Mouse (Mus musculus): ENCODE results near the gene Sult6b2. TPM values are rescaled to one million over a fixed set of nuclear protein-coding genes. Genes with fewer than 3 reads are reported as not detected.

Gene Sult6b2
- polyA plus RNA-seq, 1 experiment from 2014 or later, result 20.9 TPM

GRCm38 (mm10) chr6:142745484-142745883, 58.8 kb downstream of the Sult6b2 start:
- H3K9ac ChIP-seq, result no peak overlapping the region
- no peaks in the 10 kb centered on the region for H3K9me3 ChIP-seq
- H3K4me1 ChIP-seq (replicated peaks), result no peaks in the 10 kb centered on the region; the same call in 1 of the 2 replicates
- H3K4me2 ChIP-seq (replicated peaks), result no peak overlapping the region
- no peaks in the 10 kb centered on the region for H3K27me3 ChIP-seq (replicated peaks)
- H3K4me3 ChIP-seq (replicated peaks), result no peak overlapping the region
- no peak overlapping the region for H3K27ac ChIP-seq
- no peaks in the 10 kb centered on the region for H3K36me3 ChIP-seq
- peak; percentile 73 for ATAC-seq
- WGBS, result 77% methylated on average over 5 of the region's 5 CpGs

- WGBS, result 52% methylated on average over 4 of the region's 4 CpGs
- no peak overlapping the region for H3K4me3 ChIP-seq (replicated peaks)
- H3K9me3 ChIP-seq, result no peaks in the 10 kb centered on the region
- H3K27me3 ChIP-seq (replicated peaks), result no peaks in the 10 kb centered on the region
- no peak overlapping the region for H3K4me2 ChIP-seq (replicated peaks)
- H3K36me3 ChIP-seq, result no peaks in the 10 kb centered on the region
- no peaks in the 10 kb centered on the region; the same call in 1 of the 2 replicates for H3K4me1 ChIP-seq (replicated peaks)
- no peak for ATAC-seq
- H3K9ac ChIP-seq, result no peak overlapping the region
- no peak overlapping the region for H3K27ac ChIP-seq
Measured at GRCm38 (mm10) chr6:142743193-142743592, 61.1 kb downstream of the Sult6b2 start.

GRCm38 (mm10) chr6:142741763-142742162, 62.5 kb downstream of the Sult6b2 start:
- no peaks in the 10 kb centered on the region for H3K9me3 ChIP-seq
- no peaks in the 10 kb centered on the region for H3K4me1 ChIP-seq (replicated peaks)
- H3K4me3 ChIP-seq (replicated peaks), result no peak overlapping the region
- WGBS, result 87% methylated on average over 6 of the region's 6 CpGs
- H3K9ac ChIP-seq, result no peak overlapping the region
- no peak overlapping the region for H3K4me2 ChIP-seq (replicated peaks)
- H3K27me3 ChIP-seq (replicated peaks), result no peaks in the 10 kb centered on the region
- no peak for ATAC-seq
- H3K27ac ChIP-seq, result no peak overlapping the region
- H3K36me3 ChIP-seq, result no peaks in the 10 kb centered on the region

DNA sequence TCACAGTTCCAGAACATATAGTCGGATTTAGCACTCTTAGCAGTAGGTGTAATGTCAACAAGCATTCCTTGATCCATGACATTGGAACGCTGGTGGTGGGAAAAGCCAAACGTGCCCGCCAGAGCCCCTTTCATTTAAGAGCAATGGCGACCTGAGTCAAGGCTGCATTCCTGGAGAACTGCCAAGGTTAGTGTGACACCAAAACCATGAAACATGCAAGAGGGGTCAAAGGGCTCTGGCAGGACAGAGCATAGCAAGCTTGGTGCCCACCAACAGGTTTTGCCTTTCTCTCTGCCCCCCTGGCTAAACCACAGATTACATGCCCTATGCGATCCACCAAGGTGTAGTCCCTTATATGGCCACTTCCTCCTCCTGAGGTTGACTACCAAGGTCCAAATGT, 65.7 kb downstream of the Sult6b2 start:
- Histone ChIP-seq H3K4me1 (replicated peaks) (no peaks in the 10 kb centered on the region), H3K27ac (no peak overlapping the region), H3K27me3 (replicated peaks) (no peaks in the 10 kb centered on the region), H3K36me3 (no peaks in the 10 kb centered on the region), H3K9me3 (no peaks in the 10 kb centered on the region), H3K9ac (no peak overlapping the region), H3K4me2 (replicated peaks) (no peak overlapping the region), H3K4me3 (replicated peaks) (no peak overlapping the region)
- no peak for ATAC-seq
- 76% methylated on average over 6 of the region's 6 CpGs for WGBS

GRCm38 (mm10) chr6:142738225-142738624, 66.1 kb downstream of the Sult6b2 start:
- H3K9me3 ChIP-seq, result no peaks in the 10 kb centered on the region
- H3K36me3 ChIP-seq, result no peaks in the 10 kb centered on the region
- H3K27me3 ChIP-seq (replicated peaks), result no peaks in the 10 kb centered on the region
- WGBS, result 82% methylated on average over 2 of the region's 2 CpGs
- H3K4me2 ChIP-seq (replicated peaks), result no peak overlapping the region
- no peak overlapping the region for H3K9ac ChIP-seq
- no peaks in the 10 kb centered on the region for H3K4me1 ChIP-seq (replicated peaks)
- no peak for ATAC-seq
- no peak overlapping the region for H3K4me3 ChIP-seq (replicated peaks)
- H3K27ac ChIP-seq, result no peak overlapping the region

DNA sequence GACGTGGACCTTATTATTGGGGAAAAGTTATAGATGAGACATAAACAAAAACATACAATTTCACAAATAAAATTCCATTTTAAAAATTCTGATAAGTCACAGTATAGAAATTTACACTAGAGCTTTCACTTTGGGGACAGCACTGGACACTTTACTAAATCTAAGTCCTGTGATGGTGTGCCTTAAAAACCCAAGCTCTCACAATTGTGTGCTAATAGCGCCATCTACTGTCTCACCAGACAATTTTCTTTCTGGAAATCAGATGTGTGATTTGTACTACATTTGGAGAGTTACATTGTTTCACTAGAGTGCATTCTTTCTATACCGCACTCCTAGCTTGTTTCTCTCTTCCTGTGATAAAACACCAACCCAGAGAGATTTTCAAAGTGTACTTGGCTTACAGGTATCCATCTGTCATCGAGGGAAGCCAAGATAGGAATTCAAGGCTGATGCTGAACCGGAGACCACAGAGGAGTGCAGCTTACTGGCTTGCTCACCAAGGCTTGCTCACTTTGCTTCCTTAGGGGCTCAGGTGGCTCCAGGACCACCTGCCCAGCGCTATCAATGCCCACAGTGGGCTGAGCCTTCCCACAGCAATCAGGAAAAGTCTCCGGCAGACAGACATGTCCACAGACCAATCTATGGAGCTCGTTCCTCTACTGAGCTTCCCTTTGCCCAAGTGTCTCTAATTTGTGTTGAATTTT, 68.8 kb downstream of the Sult6b2 start:
- no peak for ATAC-seq
- H3K4me2 ChIP-seq (replicated peaks), result no peak overlapping the region
- no peaks in the 10 kb centered on the region for H3K36me3 ChIP-seq
- no peak overlapping the region for H3K4me3 ChIP-seq (replicated peaks)
- H3K27ac ChIP-seq, result no peak overlapping the region
- no peaks in the 10 kb centered on the region for H3K4me1 ChIP-seq (replicated peaks)
- 46% methylated on average over 8 of the region's 8 CpGs for WGBS
- H3K27me3 ChIP-seq (replicated peaks), result no peaks in the 10 kb centered on the region
- H3K9me3 ChIP-seq, result no peaks in the 10 kb centered on the region
- no peak overlapping the region for H3K9ac ChIP-seq

Other genes starting within 250 kb of the Sult6b2 start
- gene Kcnj8, start 232.9 kb downstream of the Sult6b2 start, polyA plus RNA-seq (2015; fragmentation: Nextera tagmentation; extraction: Ambion mirVana), result 37.2 and 40.6 TPM in 2 replicates
- gene Abcc9, start 102.2 kb downstream of the Sult6b2 start, polyA plus RNA-seq (2015; fragmentation: Nextera tagmentation; extraction: Ambion mirVana), result 9.6 and 10.0 TPM in 2 replicates
- 135 and 141 TPM in 2 replicates for gene Cmas, start 47.8 kb downstream of the Sult6b2 start, polyA plus RNA-seq (2015; fragmentation: Nextera tagmentation; extraction: Ambion mirVana)
- 1.3 and 1.6 TPM in 2 replicates for gene St8sia1, start 159.9 kb upstream of the Sult6b2 start, polyA plus RNA-seq (2015; fragmentation: Nextera tagmentation; extraction: Ambion mirVana)